Mouse (Mus musculus) liver, adult 2 months (tissue): ENCODE data around the gene Eri2. TPM values are rescaled to one million over a fixed set of nuclear protein-coding genes. Genes with fewer than 3 reads are reported as not detected.

ENCODE experiments used
- DNase-seq: peaks from one replicate; pipeline ENCODE4 v3.0.0-alpha.2; 2011; ENCODE audit warnings: low read depth, low spot score; ENCODE audit errors: extremely low read depth
- H3K27ac ChIP-seq: fragments of 200-500 bp; replicated peaks from 2 replicates; pipeline ENCODE4 v1.5.1; 2012; ENCODE audit warnings: low read depth, mild to moderate bottlenecking, control low read depth, inconsistent platforms, low read length; ENCODE audit not compliant: insufficient read depth
- H3K27me3 ChIP-seq: fragments of 200-500 bp; 2 replicates; pipeline ENCODE4 v1.6.1; 2012; ENCODE audit warnings: mild to moderate bottlenecking, moderate library complexity, low read length, inconsistent platforms; ENCODE audit not compliant: control insufficient read depth, insufficient read depth
- H3K36me3 ChIP-seq: fragments of 200-500 bp; 2 replicates; pipeline ENCODE4 v1.6.1; 2012; ENCODE audit warnings: low read length, inconsistent platforms; ENCODE audit not compliant: control insufficient read depth, insufficient read depth
- H3K4me1 ChIP-seq: fragments of 200-500 bp; 2 replicates; pipeline ENCODE4 v1.6.1; 2011; ENCODE audit warnings: low read length; ENCODE audit not compliant: control insufficient read depth, insufficient read depth
- H3K4me3 ChIP-seq: fragments of 200-500 bp; 2 replicates; pipeline ENCODE4 v1.5.1; 2011; ENCODE audit warnings: low read depth, mild to moderate bottlenecking, control low read depth, low read length, moderate library complexity; ENCODE audit not compliant: insufficient read depth
- H3K79me2 ChIP-seq: fragments of 200-500 bp; 2 replicates; pipeline ENCODE4 v1.6.1; 2012; ENCODE audit warnings: inconsistent platforms, mild to moderate bottlenecking, low read length, moderate library complexity; ENCODE audit not compliant: control insufficient read depth, insufficient read depth
- H3K9ac ChIP-seq: fragments of 200-500 bp; 2 replicates; pipeline ENCODE4 v1.6.1; 2012; ENCODE audit warnings: low read depth, mild to moderate bottlenecking, control low read depth, inconsistent platforms, low read length
- CTCF ChIP-seq: fragments of 200-500 bp; IDR thresholded peaks from 2 replicates; pipeline ENCODE4 v1.5.1; 2011; ENCODE audit warnings: low read depth, low read length, control low read depth
- POLR2A ChIP-seq: fragments of 200-500 bp; IDR thresholded peaks from 2 replicates; pipeline ENCODE4 v1.6.1; 2011; ENCODE audit warnings: low read length, control low read depth; ENCODE audit not compliant: insufficient read depth; ENCODE audit errors: extremely low read depth
- WGBS: fragments of 180-500 bp; shearing (Covaris S2); methylation state at CpG from one replicate; pipeline ENCODE4 v1.1.7; 2018; 5-methylcytosine and 5-hydroxymethylcytosine counted together
- polyA plus RNA-seq: library from polyadenylated mRNA; depleted of rRNA; stranded (reverse); fragments of >200 nt; gene quantifications from 2 replicates; pipeline ENCODE4 v1.2.3, GENCODE M21; 2012
- total RNA-seq: library from RNA; depleted of rRNA; stranded (reverse); fragments of >200 nt; gene quantifications from 2 replicates; pipeline ENCODE4 v1.2.3, GENCODE M21; 2014

The Eri2 gene
- total and polyA plus RNA-seq, 2 experiments = 0.80 to 3.6 TPM

GRCm38 (mm10) chr7:119783453-119783852 is 10.4 kb downstream of the Eri2 start:
- peak; percentile 100 for DNase-seq
- Histone ChIP-seq H3K4me1 (peaks cover 8% of the 10 kb centered on the region; the same call in 1 of the 2 replicates), H3K79me2 (no peaks in the 10 kb centered on the region), H3K27ac (peak overlapping the region; percentile 92), H3K9ac (no peak overlapping the region), H3K36me3 (peaks cover 60% of the 10 kb centered on the region), H3K4me3 (no peak overlapping the region), H3K27me3 (no peaks in the 10 kb centered on the region)
- no peak for TF ChIP-seq POLR2A
- peak; percentile 71 for TF ChIP-seq CTCF
- WGBS = 20% methylated on average over 2 of the region's 2 CpGs

GRCm38 (mm10) chr7:119769895-119770294 is 24.0 kb downstream of the Eri2 start:
- H3K79me2 ChIP-seq = no peaks in the 10 kb centered on the region
- no peak overlapping the region for H3K4me3 ChIP-seq
- H3K4me1 ChIP-seq = no peaks in the 10 kb centered on the region
- no peak overlapping the region for H3K9ac ChIP-seq
- DNase-seq = no peak
- H3K27me3 ChIP-seq = no peaks in the 10 kb centered on the region
- no peak for TF ChIP-seq POLR2A
- no peak for TF ChIP-seq CTCF
- H3K27ac ChIP-seq = no peak overlapping the region
- H3K36me3 ChIP-seq = peaks cover 73% of the 10 kb centered on the region
- 88% methylated on average over 8 of the region's 8 CpGs for WGBS

- peaks cover 2% of the 10 kb centered on the region for H3K4me1 ChIP-seq
- TF ChIP-seq CTCF = no peak
- TF ChIP-seq POLR2A = no peak
- H3K27ac ChIP-seq = no peak overlapping the region
- H3K27me3 ChIP-seq = no peaks in the 10 kb centered on the region
- no peak overlapping the region for H3K9ac ChIP-seq
- WGBS = 74% methylated on average over 6 of the region's 6 CpGs
- no peak overlapping the region for H3K4me3 ChIP-seq
- H3K79me2 ChIP-seq = peaks cover 2% of the 10 kb centered on the region; the same call in 1 of the 2 replicates
- DNase-seq = no peak
- H3K36me3 ChIP-seq = peaks cover 54% of the 10 kb centered on the region
These were observed 26.9 kb downstream of the Eri2 start for GRCm38 (mm10) chr7:119766996-119767395.

GRCm38 (mm10) chr7:119764377-119764776 is 29.5 kb downstream of the Eri2 start:
- Histone ChIP-seq H3K4me1 (peaks cover 7% of the 10 kb centered on the region), H3K27ac (no peak overlapping the region), H3K4me3 (no peak overlapping the region), H3K27me3 (no peaks in the 10 kb centered on the region), H3K9ac (no peak overlapping the region), H3K36me3 (peaks cover 32% of the 10 kb centered on the region), H3K79me2 (peaks cover 4% of the 10 kb centered on the region; the same call in 1 of the 2 replicates)
- TF ChIP-seq POLR2A (no peak), CTCF (no peak)
- no peak for DNase-seq
- 90% methylated on average over 3 of the region's 3 CpGs for WGBS

GRCm38 (mm10) chr7:119762166-119762697 is 31.6 kb downstream of the Eri2 start:
- Histone ChIP-seq H3K9ac (peak overlapping the region; percentile 4; the same call in 1 of the 2 replicates), H3K4me1 (peaks cover 7% of the 10 kb centered on the region), H3K27me3 (no peaks in the 10 kb centered on the region), H3K36me3 (peaks cover 12% of the 10 kb centered on the region), H3K27ac (0 out of 2 replicates have a peak overlapping the region, but pooled peaks have one; percentile 26), H3K4me3 (no peak overlapping the region), H3K79me2 (peaks cover 4% of the 10 kb centered on the region; the same call in 1 of the 2 replicates)
- WGBS = 13% methylated on average over 4 of the region's 4 CpGs
- peak; percentile 63 for DNase-seq
- TF ChIP-seq POLR2A (no peak), CTCF (no peak)

GRCm38 (mm10) chr7:119760527-119760951 is 33.3 kb downstream of the Eri2 start, which contains the start of gene Acsm3:
Acsm3 (plus strand) TSS chr7:119760923.
- 16% methylated on average over 11 of the region's 11 CpGs for WGBS
- Histone ChIP-seq H3K4me3 (peak within 1 kb of the TSS; percentile 64), H3K9ac (peak within 1 kb of the TSS; percentile 79)

More at GRCm38 (mm10) chr7:119760527-119760951, 33.3 kb downstream of the Eri2 start, which contains the start of gene Acsm3:
- H3K4me1 ChIP-seq = peaks cover 7% of the 10 kb centered on the region
- peak within 1 kb of the TSS; percentile 98 for H3K27ac ChIP-seq
- H3K36me3 ChIP-seq = peaks cover 1% of the 10 kb centered on the region; the same call in 1 of the 2 replicates
- peak; percentile 98 for DNase-seq
- no peak for TF ChIP-seq CTCF
- TF ChIP-seq POLR2A = peak; percentile 57; the same call in 1 of the 2 replicates
- H3K27me3 ChIP-seq = no peaks in the 10 kb centered on the region
- peaks cover 4% of the 10 kb centered on the region; the same call in 1 of the 2 replicates for H3K79me2 ChIP-seq
